Mouse (Mus musculus) brain, embryonic 18.5 days (tissue): ENCODE data around the gene Klhdc1.

Experiments used
- DNase-seq: peaks from one replicate; pipeline ENCODE4 v3.0.0-alpha.2; 2012; ENCODE audit warnings: low read depth, low spot score

The Klhdc1 gene

GRCm38 (mm10) chr12:69295651-69296050 lies 54.7 kb downstream of the Klhdc1 start:
- DNase-seq, result no peak

DNA sequence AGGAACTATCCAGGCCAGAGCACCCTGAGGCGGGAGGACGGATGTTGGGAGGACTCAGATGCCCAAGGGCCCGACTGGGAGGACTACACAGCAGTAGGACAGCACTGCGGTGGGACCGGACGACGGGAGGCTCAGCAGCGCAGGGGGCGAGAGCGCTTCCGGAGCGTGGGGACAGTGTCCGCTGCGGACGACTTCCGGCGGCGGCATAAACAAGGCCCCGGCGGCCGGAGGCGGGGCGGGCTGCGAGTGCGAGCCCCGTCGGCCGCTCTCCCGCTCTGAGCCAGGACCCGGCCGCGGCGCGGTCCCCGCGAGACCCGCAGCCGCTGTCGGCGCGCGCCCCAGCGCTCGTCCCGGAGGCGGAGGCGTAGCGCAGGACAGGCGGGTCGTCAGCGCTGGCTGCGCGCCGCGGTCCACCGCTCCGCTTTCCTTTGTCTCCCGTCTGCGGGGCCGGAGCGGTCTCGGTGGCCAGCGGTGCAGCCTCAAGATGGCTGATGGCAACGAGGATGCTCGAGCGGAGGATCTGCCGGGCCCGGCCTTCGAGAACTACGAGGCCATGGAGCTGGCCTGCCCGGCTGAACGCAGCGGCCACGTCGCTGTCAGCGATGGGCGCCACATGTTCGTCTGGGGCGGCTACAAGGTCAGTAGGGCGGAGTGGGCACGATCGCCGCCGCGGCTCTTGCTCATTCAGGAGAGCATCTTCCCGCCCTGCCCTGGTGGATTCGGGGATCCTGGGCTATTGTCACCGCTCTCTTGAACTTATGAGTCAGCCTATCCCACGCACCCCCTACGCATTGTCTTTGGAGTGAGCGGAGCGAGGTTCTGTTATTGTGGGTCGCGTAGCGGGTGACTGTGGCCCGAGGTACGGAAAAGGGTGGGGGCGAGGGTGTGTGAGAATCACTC lies 55.8 kb downstream of the Klhdc1 start, which contains the start of gene Klhdc2:
Gene Klhdc2, plus strand, starts transcription at position 171 of the 900 bp plus-strand sequence.
- peak; percentile 81 for DNase-seq

DNA sequence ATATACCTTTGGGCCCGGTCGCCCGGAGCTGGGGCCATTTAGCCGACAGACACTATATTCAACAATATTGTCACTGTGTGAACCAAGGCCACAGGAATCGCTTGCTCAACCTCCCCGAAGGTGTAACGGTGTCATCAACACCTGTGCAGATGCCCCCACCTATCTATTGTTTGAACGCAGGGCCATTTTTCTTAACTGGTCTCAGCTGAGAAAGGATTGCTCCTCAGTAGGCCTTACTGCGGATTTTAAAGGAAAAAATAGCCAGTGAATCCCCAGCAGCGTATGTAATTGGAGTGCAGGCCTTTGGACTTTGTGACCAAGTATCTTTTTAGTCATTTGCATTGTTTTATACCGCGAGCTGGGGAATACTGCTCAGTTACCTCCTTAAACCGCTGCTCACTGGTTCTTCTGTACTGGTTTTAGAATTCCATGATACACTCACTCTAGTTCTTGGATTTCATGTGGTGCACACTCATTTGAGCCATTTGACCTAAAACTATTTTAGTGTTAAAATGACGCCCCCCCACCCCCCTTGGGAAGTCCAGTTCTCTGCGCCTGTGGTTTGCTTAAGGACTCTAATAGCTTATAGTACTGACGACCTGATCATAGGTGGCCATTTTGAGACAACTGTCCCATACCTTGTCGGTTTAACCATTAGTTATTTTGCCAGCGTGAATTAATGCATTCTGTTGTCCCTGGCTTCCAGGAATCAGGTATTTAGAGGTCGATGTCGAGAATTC lies 56.6 kb downstream of the Klhdc1 start:
- no peak for DNase-seq

DNA sequence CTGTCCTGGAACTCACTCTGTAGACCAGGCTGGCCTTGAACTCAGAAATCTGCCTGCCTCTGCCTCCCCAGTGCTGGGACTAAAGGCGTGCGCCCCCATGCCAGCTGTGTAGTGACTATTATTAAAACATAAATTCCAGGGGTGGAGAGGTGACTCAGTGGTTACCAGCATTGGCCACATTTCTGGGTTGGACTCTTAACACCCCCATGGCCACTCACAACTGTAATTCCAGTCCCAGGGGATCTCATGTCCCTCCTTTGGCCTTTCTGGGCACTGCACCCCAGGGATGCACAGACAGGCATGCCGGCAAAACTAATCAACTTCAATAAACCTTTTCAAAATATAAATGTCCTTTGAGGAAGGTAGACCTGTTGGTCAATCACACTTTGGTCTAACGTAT lies 57.3 kb downstream of the Klhdc1 start:
- DNase-seq, result no peak

- no peak for DNase-seq
Observed at GRCm38 (mm10) chr12:69299231-69299630, 58.3 kb downstream of the Klhdc1 start.

- no peak for DNase-seq
Observed at GRCm38 (mm10) chr12:69299831-69300230, 58.9 kb downstream of the Klhdc1 start.

DNA sequence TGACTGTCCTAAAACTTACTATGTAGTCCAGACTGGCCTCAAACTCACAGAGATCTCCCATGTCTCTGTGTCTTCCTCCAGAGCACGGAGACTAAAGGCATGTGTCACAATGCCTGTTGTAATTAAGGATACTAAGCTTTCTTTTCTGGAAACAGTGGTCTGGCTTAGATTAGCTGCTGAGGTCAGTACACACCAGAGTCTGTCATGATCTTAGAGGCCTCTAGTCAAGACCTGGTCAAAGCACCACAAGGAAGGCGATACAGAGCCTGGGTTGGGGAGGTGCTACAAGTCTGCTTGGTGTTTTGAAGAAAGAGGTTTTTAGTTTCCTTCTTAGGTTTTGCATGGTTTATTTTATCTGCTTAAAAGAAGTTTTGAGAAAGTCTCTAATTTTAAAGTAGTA lies 59.4 kb downstream of the Klhdc1 start:
- DNase-seq, result no peak

- DNase-seq, result no peak
Observed at GRCm38 (mm10) chr12:69302171-69302570, 61.2 kb downstream of the Klhdc1 start.

GRCm38 (mm10) chr12:69304051-69304450 lies 63.1 kb downstream of the Klhdc1 start:
- DNase-seq, result no peak

DNA sequence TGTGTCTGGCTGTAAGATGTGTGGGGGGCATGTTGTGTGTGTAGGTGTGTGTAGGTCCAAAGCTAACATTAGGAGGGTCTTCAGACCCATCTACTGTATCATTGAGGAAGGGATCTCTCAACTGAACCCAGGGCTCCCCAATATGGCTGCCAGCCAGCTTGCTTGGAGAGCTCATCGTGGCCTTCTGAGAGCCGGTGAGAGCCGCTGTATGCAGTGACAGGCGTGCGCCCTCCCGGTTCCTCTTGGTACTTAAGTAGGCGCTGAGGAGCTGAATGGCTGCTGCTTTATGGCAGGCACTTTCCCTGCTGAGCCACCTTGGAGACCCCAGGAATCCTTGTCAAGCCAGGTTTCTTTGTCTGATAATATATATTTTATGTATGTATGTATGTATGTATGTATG lies 65.4 kb downstream of the Klhdc1 start:
- DNase-seq, result no peak

DNA sequence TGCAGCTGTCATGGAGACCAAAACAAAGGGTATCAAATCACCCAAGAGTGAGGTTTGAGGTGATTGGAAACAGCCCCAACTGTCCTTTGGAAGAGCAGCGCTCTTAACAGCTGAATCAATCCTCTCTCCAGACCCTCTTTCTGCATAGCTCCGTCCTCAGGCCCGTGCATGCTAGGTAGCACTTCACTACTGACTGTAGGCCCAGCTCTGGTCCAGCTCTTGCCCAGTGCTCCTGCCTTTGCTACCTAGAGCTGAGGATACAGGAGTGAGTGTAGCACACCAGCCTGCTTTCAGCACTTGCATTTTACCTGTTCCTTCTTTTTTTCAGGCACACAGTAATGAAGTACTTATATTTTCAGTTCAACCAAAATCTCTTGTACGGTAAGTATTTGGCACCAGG lies 68.7 kb downstream of the Klhdc1 start:
- no peak for DNase-seq

DNA sequence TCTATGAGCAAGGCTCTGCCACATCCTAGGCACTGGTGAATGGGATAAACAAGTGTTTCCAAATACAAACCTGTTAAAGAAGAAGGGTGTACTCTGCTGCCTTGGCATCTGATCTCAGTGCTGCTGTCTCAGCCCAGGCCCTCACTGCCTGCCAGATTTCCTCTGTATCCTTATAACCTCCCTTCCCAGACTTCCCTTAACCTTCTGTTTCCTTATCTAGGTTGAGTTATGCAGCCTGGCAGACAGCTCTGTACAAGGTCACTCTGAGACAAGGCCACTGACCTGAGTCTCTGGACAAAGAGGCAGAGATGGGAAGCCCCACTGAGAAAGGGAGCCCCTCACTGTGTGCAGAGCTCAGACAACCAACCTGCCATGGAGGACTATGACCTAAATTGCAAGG lies 77.5 kb downstream of the Klhdc1 start:
- DNase-seq, result no peak

DNA sequence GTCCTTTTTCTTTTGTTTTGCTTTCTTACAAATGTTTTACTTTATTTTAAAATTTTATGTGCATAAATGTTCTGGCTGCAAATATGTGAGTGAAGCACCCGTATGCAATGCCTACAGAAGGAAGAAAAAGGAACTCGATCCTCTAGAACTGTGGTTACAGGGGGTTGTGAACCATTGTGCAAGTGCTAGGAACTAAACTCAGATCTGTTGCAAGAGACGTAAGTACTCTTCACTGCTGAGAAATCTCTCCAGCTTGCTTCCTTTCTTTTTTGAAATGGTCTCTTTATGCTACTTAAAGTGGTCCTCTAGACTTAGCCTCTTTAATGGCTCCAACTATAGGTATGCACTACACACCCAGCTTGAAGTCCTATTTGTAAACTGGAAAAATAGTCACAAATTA lies 90.2 kb downstream of the Klhdc1 start:
- DNase-seq, result no peak

DNA sequence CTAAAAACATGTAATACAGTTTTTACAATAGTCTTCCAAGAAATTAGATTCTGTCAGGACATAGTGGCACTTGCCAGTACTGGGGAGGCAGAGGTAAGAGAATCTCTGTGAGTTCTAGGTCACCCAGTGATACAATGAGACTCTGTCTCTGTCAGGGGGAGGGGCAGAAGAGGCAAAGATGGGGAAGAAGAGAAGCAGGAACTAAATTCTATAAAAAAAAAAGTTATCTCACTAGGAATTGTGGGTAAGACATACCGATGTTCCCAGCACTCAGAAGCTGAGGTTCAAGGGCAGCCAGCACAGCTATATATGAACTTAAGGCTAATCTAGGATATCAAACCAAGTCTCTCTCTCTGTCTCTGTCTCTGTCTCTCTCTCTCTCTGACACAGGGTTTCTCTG lies 91.2 kb downstream of the Klhdc1 start:
- no peak for DNase-seq

- DNase-seq, result no peak
Observed at GRCm38 (mm10) chr12:69333547-69333946, 92.6 kb downstream of the Klhdc1 start.
